Mouse (Mus musculus): ENCODE measurements at regions not wholly inside any gene's neighbourhood (a gene's known extent, or its start where the extent isn't known, plus 50 kb on each side); places are given as distances from the start of the nearest gene placed in this dataset.

DNA sequence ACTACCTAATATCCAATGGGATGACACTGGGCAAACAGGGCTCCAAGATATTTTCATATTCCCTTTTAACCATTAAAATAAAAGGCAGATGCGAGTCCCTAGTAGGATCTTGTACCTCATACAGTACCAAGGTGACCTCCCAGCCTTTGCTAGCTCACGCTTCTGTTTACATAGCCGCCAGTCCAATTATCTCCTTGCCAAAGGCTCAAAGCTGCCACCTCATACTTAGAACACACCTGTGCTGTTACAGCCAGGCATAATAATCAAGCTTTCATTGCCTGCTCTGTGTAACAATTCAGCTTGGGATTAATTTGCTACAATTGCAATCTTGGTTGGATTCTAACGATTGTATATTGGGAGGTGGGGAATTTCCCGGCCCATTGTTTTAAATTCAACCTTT is 97.0 kb upstream of the Mpp6 start:
- TF ChIP-seq POLR2A (IDR thresholded peaks at IDR 0.05; ENCODE audit: insufficient read depth, low read length) (no peak), EP300 (IDR thresholded peaks at IDR 0.05; ENCODE audit: insufficient read depth, low read depth, low read length) (no peak), CTCF (IDR thresholded peaks at IDR 0.05; ENCODE audit: low read depth, low read length) (no peak)
- no peaks in the 10 kb centered on the region for H3K9me3 ChIP-seq (replicated peaks; ENCODE audit: control insufficient read depth, insufficient read depth, low read length, poor library complexity, severe bottlenecking)
- H3K4me3 ChIP-seq (ENCODE audit: low read depth, low read length): no peak overlapping the region
- no peak overlapping the region for H3K9ac ChIP-seq (ENCODE audit: low read depth, poor library complexity, severe bottlenecking)
- no peaks in the 10 kb centered on the region for H3K36me3 ChIP-seq (ENCODE audit: control insufficient read depth, insufficient read depth, low read length, poor library complexity, severe bottlenecking)
- no peaks in the 10 kb centered on the region for H3K4me1 ChIP-seq (ENCODE audit: control insufficient read depth, insufficient read depth, low read length)
- no peak overlapping the region for H3K27ac ChIP-seq (ENCODE audit: insufficient read depth, low read length)
- H3K27me3 ChIP-seq (ENCODE audit: control insufficient read depth, insufficient read depth, low read length, poor library complexity, severe bottlenecking): no peaks in the 10 kb centered on the region

DNA sequence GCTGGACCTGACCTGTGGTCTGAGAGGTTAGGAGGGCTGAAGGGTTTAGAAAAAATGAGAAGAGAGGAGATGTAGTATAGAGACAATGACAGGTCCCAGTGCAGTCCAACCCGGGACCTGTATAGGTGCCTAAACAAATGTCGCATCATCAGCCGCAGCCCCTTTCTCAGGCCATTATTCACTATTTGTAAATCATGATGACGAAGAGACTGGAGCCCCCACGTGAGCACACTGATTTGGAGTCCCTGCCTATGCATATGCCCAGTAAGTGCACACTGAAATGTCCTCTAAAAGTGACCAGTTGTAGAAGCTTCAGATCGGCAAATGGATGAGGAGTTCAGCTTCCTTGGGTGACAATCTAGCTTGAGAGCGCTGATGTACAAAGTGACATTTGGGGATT is 96.2 kb upstream of the Mpp6 start:
- H3K27ac ChIP-seq (ENCODE audit: insufficient read depth, low read length): no peak overlapping the region
- H3K27me3 ChIP-seq (ENCODE audit: control insufficient read depth, insufficient read depth, low read length, poor library complexity, severe bottlenecking): no peaks in the 10 kb centered on the region
- H3K4me3 ChIP-seq (ENCODE audit: low read depth, low read length): no peak overlapping the region
- no peaks in the 10 kb centered on the region for H3K36me3 ChIP-seq (ENCODE audit: control insufficient read depth, insufficient read depth, low read length, poor library complexity, severe bottlenecking)
- no peak overlapping the region for H3K9ac ChIP-seq (ENCODE audit: low read depth, poor library complexity, severe bottlenecking)
- no peaks in the 10 kb centered on the region for H3K9me3 ChIP-seq (replicated peaks; ENCODE audit: control insufficient read depth, insufficient read depth, low read length, poor library complexity, severe bottlenecking)
- no peaks in the 10 kb centered on the region for H3K4me1 ChIP-seq (ENCODE audit: control insufficient read depth, insufficient read depth, low read length)
- no peak for TF ChIP-seq EP300 (IDR thresholded peaks at IDR 0.05; ENCODE audit: insufficient read depth, low read depth, low read length)
- TF ChIP-seq POLR2A (IDR thresholded peaks at IDR 0.05; ENCODE audit: insufficient read depth, low read length): no peak
- no peak for TF ChIP-seq CTCF (IDR thresholded peaks at IDR 0.05; ENCODE audit: low read depth, low read length)

DNA sequence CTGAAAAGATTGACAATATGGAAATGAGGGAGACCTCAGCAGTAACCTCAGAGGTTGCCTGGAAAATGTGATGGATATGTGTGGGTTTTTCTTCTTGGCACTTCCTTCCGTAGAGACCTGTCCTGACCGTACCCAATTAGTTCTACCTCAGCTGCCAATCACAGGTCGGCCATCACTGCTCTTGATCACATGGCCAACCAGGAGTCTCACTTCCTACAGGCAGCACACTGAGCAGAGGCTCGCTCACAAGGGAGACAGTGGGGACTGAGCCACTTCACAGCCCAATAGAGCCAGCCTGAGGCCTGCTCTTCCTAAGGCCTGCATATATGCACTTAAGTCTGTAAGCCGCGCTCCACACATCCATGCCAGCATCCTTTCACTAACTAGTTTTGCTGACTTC is 82.1 kb upstream of the Mpp6 start:
- Histone ChIP-seq H3K27me3 (ENCODE audit: control insufficient read depth, insufficient read depth, low read length, poor library complexity, severe bottlenecking) (no peaks in the 10 kb centered on the region; the same call in 1 of the 2 replicates), H3K36me3 (ENCODE audit: control insufficient read depth, insufficient read depth, low read length, poor library complexity, severe bottlenecking) (no peaks in the 10 kb centered on the region), H3K9ac (ENCODE audit: low read depth, poor library complexity, severe bottlenecking) (no peak overlapping the region), H3K27ac (ENCODE audit: insufficient read depth, low read length) (no peak overlapping the region), H3K4me1 (ENCODE audit: control insufficient read depth, insufficient read depth, low read length) (no peaks in the 10 kb centered on the region), H3K4me3 (ENCODE audit: low read depth, low read length) (no peak overlapping the region), H3K9me3 (replicated peaks; ENCODE audit: control insufficient read depth, insufficient read depth, low read length, poor library complexity, severe bottlenecking) (no peaks in the 10 kb centered on the region)
- no peak for TF ChIP-seq EP300 (IDR thresholded peaks at IDR 0.05; ENCODE audit: insufficient read depth, low read depth, low read length)
- TF ChIP-seq CTCF (IDR thresholded peaks at IDR 0.05; ENCODE audit: low read depth, low read length): no peak
- no peak for TF ChIP-seq POLR2A (IDR thresholded peaks at IDR 0.05; ENCODE audit: insufficient read depth, low read length)

DNA sequence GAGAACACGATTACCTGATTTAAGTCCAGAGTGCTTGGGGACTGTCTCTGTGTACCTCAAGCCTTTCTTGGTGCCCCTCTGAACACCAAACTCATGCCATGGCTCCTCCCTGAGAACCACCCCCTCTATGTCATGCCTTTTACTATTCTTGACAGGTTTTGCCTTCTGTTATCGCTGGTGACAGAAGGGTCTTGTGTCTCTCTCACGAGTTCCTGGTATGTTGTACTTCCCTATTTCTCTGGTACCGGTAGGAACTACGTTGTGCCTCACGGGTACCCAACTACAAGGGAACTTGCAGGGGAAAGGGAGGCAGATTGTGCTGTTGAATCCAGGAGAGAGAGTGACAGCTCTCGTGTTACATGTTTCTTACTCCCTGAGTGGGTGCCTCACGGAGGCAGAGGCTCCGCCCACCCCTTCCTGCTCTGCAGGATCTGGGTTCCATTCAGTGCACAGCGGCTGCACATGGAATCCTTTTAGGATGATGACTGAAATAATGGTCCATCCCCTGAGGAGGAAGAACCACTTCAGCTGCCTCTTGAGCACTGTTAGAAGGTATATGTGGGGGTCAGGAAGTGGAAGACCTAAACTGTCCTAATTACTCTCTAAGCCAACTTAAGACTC is 80.0 kb upstream of the Mpp6 start:
- TF ChIP-seq EP300 (IDR thresholded peaks at IDR 0.05; ENCODE audit: insufficient read depth, low read depth, low read length) (no peak), POLR2A (IDR thresholded peaks at IDR 0.05; ENCODE audit: insufficient read depth, low read length) (no peak), CTCF (IDR thresholded peaks at IDR 0.05; ENCODE audit: low read depth, low read length) (no peak)

DNA sequence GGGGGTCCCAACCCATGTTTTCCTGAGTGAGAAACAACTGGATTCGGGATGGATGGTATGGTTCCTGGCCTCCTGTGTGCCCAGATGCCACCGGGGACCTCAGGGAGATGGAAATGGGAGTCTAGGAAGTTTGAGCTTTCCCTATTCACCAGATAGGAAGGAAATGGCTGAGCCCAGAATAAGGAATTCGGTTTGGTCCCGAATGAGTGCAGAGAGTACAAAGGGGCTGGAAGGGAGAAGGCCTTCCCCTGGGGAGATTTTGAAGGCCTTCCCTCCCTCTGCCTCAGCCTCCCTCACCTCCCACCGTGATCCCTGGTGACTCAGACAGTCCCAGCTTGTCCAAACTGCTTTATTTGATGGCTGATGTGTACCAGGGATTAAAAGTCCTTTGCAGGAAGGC is 78.7 kb upstream of the Mpp6 start:
- no peak for TF ChIP-seq POLR2A (IDR thresholded peaks at IDR 0.05; ENCODE audit: insufficient read depth, low read length)
- no peak for TF ChIP-seq CTCF (IDR thresholded peaks at IDR 0.05; ENCODE audit: low read depth, low read length)
- TF ChIP-seq EP300 (IDR thresholded peaks at IDR 0.05; ENCODE audit: insufficient read depth, low read depth, low read length): no peak
- H3K9me3 ChIP-seq (replicated peaks; ENCODE audit: control insufficient read depth, insufficient read depth, low read length, poor library complexity, severe bottlenecking): no peaks in the 10 kb centered on the region
- no peak overlapping the region for H3K4me3 ChIP-seq (ENCODE audit: low read depth, low read length)
- H3K9ac ChIP-seq (ENCODE audit: low read depth, poor library complexity, severe bottlenecking): no peak overlapping the region
- no peaks in the 10 kb centered on the region for H3K4me1 ChIP-seq (ENCODE audit: control insufficient read depth, insufficient read depth, low read length)
- no peaks in the 10 kb centered on the region for H3K36me3 ChIP-seq (ENCODE audit: control insufficient read depth, insufficient read depth, low read length, poor library complexity, severe bottlenecking)
- H3K27me3 ChIP-seq (ENCODE audit: control insufficient read depth, insufficient read depth, low read length, poor library complexity, severe bottlenecking): no peaks in the 10 kb centered on the region; the same call in 1 of the 2 replicates
- no peak overlapping the region for H3K27ac ChIP-seq (ENCODE audit: insufficient read depth, low read length)

More for the DNA sequence above, 80.0 kb upstream of the Mpp6 start:
- Histone ChIP-seq H3K9ac (ENCODE audit: low read depth, poor library complexity, severe bottlenecking) (no peak overlapping the region), H3K27ac (ENCODE audit: insufficient read depth, low read length) (no peak overlapping the region), H3K27me3 (ENCODE audit: control insufficient read depth, insufficient read depth, low read length, poor library complexity, severe bottlenecking) (no peaks in the 10 kb centered on the region; the same call in 1 of the 2 replicates), H3K36me3 (ENCODE audit: control insufficient read depth, insufficient read depth, low read length, poor library complexity, severe bottlenecking) (no peaks in the 10 kb centered on the region), H3K4me3 (ENCODE audit: low read depth, low read length) (no peak overlapping the region), H3K9me3 (replicated peaks; ENCODE audit: control insufficient read depth, insufficient read depth, low read length, poor library complexity, severe bottlenecking) (no peaks in the 10 kb centered on the region), H3K4me1 (ENCODE audit: control insufficient read depth, insufficient read depth, low read length) (no peaks in the 10 kb centered on the region)

DNA sequence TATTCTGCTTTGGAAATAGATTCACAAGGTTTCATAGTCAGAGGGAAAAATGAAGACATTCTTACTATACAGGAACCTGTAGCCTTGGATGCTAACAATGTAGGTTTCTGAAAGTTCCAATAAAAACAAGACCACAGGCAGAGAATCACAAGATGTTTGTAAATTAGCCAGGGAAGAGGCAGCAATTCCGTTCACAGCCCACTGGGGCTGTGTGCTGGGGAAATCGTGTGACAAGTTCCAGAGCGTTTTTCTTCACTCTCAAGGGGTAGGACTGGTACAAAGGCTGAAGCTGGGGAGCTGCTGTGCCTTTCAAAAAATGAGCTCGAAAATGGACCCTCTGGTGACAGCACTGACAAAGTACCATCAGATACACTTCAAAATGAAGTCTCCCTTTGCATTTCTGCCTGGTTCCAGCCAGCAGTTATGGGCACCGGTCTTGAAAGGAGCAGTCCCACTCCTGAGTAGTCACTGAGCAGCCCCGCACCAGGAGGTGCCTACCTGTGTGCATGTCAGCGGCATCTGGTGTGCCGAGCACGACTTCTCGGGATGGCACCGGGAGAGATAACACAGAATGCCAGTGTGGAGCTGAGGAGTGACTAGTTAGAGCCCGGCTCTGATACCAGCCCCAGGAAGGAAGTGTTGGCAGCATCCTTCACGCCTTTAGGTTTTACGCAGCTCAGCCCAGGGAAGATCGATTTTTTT is 77.0 kb upstream of the Mpp6 start:
- H3K4me1 ChIP-seq (ENCODE audit: control insufficient read depth, insufficient read depth, low read length): no peaks in the 10 kb centered on the region
- H3K36me3 ChIP-seq (ENCODE audit: control insufficient read depth, insufficient read depth, low read length, poor library complexity, severe bottlenecking): no peaks in the 10 kb centered on the region
- no peak overlapping the region for H3K27ac ChIP-seq (ENCODE audit: insufficient read depth, low read length)
- no peak overlapping the region for H3K9ac ChIP-seq (ENCODE audit: low read depth, poor library complexity, severe bottlenecking)
- H3K27me3 ChIP-seq (ENCODE audit: control insufficient read depth, insufficient read depth, low read length, poor library complexity, severe bottlenecking): no peaks in the 10 kb centered on the region; the same call in 1 of the 2 replicates
- no peaks in the 10 kb centered on the region for H3K9me3 ChIP-seq (replicated peaks; ENCODE audit: control insufficient read depth, insufficient read depth, low read length, poor library complexity, severe bottlenecking)
- H3K4me3 ChIP-seq (ENCODE audit: low read depth, low read length): no peak overlapping the region
- TF ChIP-seq CTCF (IDR thresholded peaks at IDR 0.05; ENCODE audit: low read depth, low read length) (no peak), EP300 (IDR thresholded peaks at IDR 0.05; ENCODE audit: insufficient read depth, low read depth, low read length) (no peak), POLR2A (IDR thresholded peaks at IDR 0.05; ENCODE audit: insufficient read depth, low read length) (no peak)

Data from ES-Bruce4 (cell line).